Comparison of ENCODE assay signal across 9 mouse cellular contexts in the genomic region with DNA sequence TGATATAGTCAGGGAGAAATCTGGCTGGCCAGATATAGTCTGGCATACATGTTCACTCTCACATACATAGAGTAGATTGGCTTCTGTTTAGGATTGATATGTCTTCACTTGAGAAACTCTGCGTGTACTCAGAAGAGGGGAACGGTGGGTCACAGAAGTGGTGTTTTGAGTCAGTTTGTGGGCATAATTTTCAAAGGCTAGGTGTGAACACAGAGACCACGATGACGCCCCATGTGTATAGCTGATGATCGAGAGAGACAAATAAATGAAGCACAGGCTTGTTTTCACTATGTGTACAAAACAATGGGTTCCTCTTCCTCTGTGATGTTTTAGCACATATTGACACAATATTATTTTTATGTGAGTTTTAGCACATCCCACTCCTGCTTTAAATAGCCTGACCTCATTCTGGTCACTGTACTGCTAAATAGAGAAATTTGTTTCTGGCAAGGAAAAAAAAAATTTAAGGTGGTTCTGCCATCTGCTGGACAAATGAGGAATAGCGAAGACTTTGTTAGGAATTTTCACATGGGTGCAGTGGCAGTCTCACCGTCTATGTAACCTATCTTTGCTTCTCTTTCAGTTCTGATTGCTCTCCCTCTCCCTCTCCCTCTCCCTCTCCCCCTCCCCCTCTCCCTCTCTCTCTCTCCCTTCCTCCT. TPM values are rescaled to one million over a fixed set of nuclear protein-coding genes. Genes with fewer than 3 reads are reported as not detected.
DNase-seq lines count a peak whose midpoint lies in the region; ATAC-seq and TF ChIP-seq lines count a peak whose summit lies in the region.
"Had no signal": no experiment of that assay in that cellular context is flagged by ENCODE, and none has a peak within 500 bp of the region (broad histone marks: within the 10 kb centered on the region; RNA-seq: fewer than 3 reads in every experiment).

No protein-coding gene starts in this region.

- H3K27me3 ChIP-seq in forebrain, embryonic 11.5 days (ENCODE audit: control insufficient read depth, insufficient read depth, low read length): no peaks in the 10 kb centered on the region
- 0 out of 2 replicates have a peak, but pooled peaks cover 3% of the 10 kb centered on the region for H3K27me3 ChIP-seq in forebrain, embryonic 12.5 days
- H3K27me3 ChIP-seq in testis, adult 2 months (ENCODE audit: control insufficient read depth, insufficient read depth, low read length): no peaks in the 10 kb centered on the region

- no peak overlapping the region for H3K9ac ChIP-seq in forebrain, embryonic 11.5 days (ENCODE audit: low read length)
- H3K9ac ChIP-seq in forebrain, embryonic 12.5 days: no peak overlapping the region

- no peak overlapping the region for H3K27ac ChIP-seq in forebrain, embryonic 11.5 days (ENCODE audit: low read depth, low read length)
- H3K27ac ChIP-seq in forebrain, embryonic 12.5 days: no peak overlapping the region
- H3K27ac ChIP-seq in testis, adult 2 months (ENCODE audit: control insufficient read depth, insufficient read depth, low read depth, low read length): no peak overlapping the region

- no peaks in the 10 kb centered on the region for H3K9me3 ChIP-seq in forebrain, embryonic 11.5 days (ENCODE audit: control insufficient read depth, low read length)
- H3K9me3 ChIP-seq in forebrain, embryonic 12.5 days: no peaks in the 10 kb centered on the region

- 60% methylated on average over 7 of the region's 7 CpGs for whole genome bisulfite sequencing in forebrain, embryonic 11.5 days
- WGBS in forebrain, embryonic 12.5 days: 62% methylated on average over 7 of the region's 7 CpGs

- no peak overlapping the region for H3K4me2 ChIP-seq in forebrain, embryonic 11.5 days (ENCODE audit: low read depth, low read length, severe bottlenecking)
- no peak overlapping the region for H3K4me2 ChIP-seq in forebrain, embryonic 12.5 days

- peak; percentile 62 for DNase-seq in forebrain, embryonic 11.5 days (ENCODE audit: low spot score)
- no peak for DNase-seq in testis, postnatal 14 days (ENCODE audit: low spot score)
- DNase-seq in cerebellum, postnatal 14 days: peak; percentile 83 to 89
- DNase-seq in induced T-regulatory cell, adult 2 months (ENCODE audit: low read depth): peak; percentile 84
- DNase-seq in lung, postnatal 25 days (ENCODE audit: low spot score): peak; percentile 70
- peak; percentile 30 to 52 for DNase-seq in right cerebral cortex, postnatal 36 days (ENCODE audit: low spot score in 2 of 2)

- TF ChIP-seq POLR2A in testis, adult 2 months (IDR thresholded peaks at IDR 0.05; ENCODE audit: control insufficient read depth, low read depth, low read length): no peak

- no peaks in the 10 kb centered on the region for H3K36me3 ChIP-seq in forebrain, embryonic 11.5 days (ENCODE audit: control insufficient read depth, insufficient read depth, low read length)
- no peaks in the 10 kb centered on the region for H3K36me3 ChIP-seq in forebrain, embryonic 12.5 days (replicated peaks)
- no peaks in the 10 kb centered on the region for H3K36me3 ChIP-seq in testis, adult 2 months (ENCODE audit: control insufficient read depth, insufficient read depth, low read length)

- TF ChIP-seq CTCF in testis, adult 2 months (IDR thresholded peaks at IDR 0.05; ENCODE audit: control insufficient read depth, insufficient read depth, insufficient replicate concordance, low read depth, low read length): peak; percentile 22; the same call in 1 of the 2 replicates

- no peak for ATAC-seq in forebrain, embryonic 11.5 days (replicated peaks; ENCODE audit: low FRiP score)
- ATAC-seq in forebrain, embryonic 12.5 days (ENCODE audit: low FRiP score): no peak

- no peak overlapping the region for H3K4me3 ChIP-seq in forebrain, embryonic 11.5 days (ENCODE audit: low read depth, low read length)
- H3K4me3 ChIP-seq in forebrain, embryonic 12.5 days (replicated peaks): no peak overlapping the region
- no peak overlapping the region for H3K4me3 ChIP-seq in testis, adult 2 months (ENCODE audit: control insufficient read depth, low read depth, low read length)

- H3K4me1 ChIP-seq in forebrain, embryonic 11.5 days (replicated peaks; ENCODE audit: control insufficient read depth, insufficient read depth, low read length): no peaks in the 10 kb centered on the region
- 0 out of 2 replicates have a peak, but pooled peaks cover 3% of the 10 kb centered on the region for H3K4me1 ChIP-seq in forebrain, embryonic 12.5 days
- H3K4me1 ChIP-seq in testis, adult 2 months (ENCODE audit: control insufficient read depth, insufficient read depth, low read length): no peaks in the 10 kb centered on the region; the same call in 1 of the 2 replicates

RNA-seq across cellular contexts. Expression of gene Pex26, which starts 4.6 kb away (rescaled TPM):
- polyA plus RNA-seq in forebrain, embryonic 11.5 days (2014; fragmentation: Nextera tagmentation; extraction: Ambion mirVana): 8.7 and 9.0 TPM in 2 replicates
- polyA plus RNA-seq in forebrain, embryonic 12.5 days (2016; fragmentation: Nextera tagmentation; extraction: Ambion mirVana): 10.9 and 12.0 TPM in 2 replicates
- 6.4 and 8.7 TPM in 2 replicates for polyA plus RNA-seq in testis, adult 2 months (2012; rRNA removed)

RNA-seq across cellular contexts. Expression of gene Tuba8, which starts 31.7 kb away (rescaled TPM):
- polyA plus RNA-seq in forebrain, embryonic 11.5 days (2014; fragmentation: Nextera tagmentation; extraction: Ambion mirVana): 0.35 and 0.39 TPM in 2 replicates
- polyA plus RNA-seq in forebrain, embryonic 12.5 days (2016; fragmentation: Nextera tagmentation; extraction: Ambion mirVana): 0.36 and 0.40 TPM in 2 replicates
- polyA plus RNA-seq in testis, adult 2 months (2012; rRNA removed): 127 and 160 TPM in 2 replicates
- polyA plus RNA-seq: heart, embryonic 14.5 days had no signal

RNA-seq across cellular contexts. Expression of gene Mical3, which starts 48.0 kb away (rescaled TPM):
- 15.7 and 18.0 TPM in 2 replicates for polyA plus RNA-seq in forebrain, embryonic 11.5 days (2014; fragmentation: Nextera tagmentation; extraction: Ambion mirVana)
- 17.6 and 18.8 TPM in 2 replicates for polyA plus RNA-seq in forebrain, embryonic 12.5 days (2016; fragmentation: Nextera tagmentation; extraction: Ambion mirVana)
- 199 and 216 TPM in 2 replicates for polyA plus RNA-seq in testis, adult 2 months (2012; rRNA removed)

Comparison
In these comparisons a context has a peak if more than half of its experiments do, and no peak if none do; other contexts are left out.
1. RNA of gene Tuba8, which starts 31.7 kb away (polyA plus RNA-seq): 127 to 160 TPM in testis, adult 2 months; 0.36 to 0.40 TPM in forebrain, embryonic 12.5 days and 0.35 to 0.39 TPM in forebrain, embryonic 11.5 days; every median in the first group is over 10 times any median in the second.
2. RNA of gene Mical3, which starts 48.0 kb away (polyA plus RNA-seq): 199 to 216 TPM in testis, adult 2 months; 15.7 to 18.0 TPM in forebrain, embryonic 11.5 days and 17.6 to 18.8 TPM in forebrain, embryonic 12.5 days; every median in the first group is over 10 times any median in the second.